Mouse (Mus musculus) brain, embryonic 14.5 days (tissue): Measurements from ENCODE around the gene Dpp7.

Experiments used
- CTCF ChIP-seq: fragments of 200-500 bp; IDR thresholded peaks from 2 replicates; pipeline ENCODE4 v1.5.1; 2012; ENCODE audit warnings: inconsistent platforms, mild to moderate bottlenecking, moderate library complexity, borderline replicate concordance; ENCODE audit not compliant: insufficient read depth, insufficient read length; ENCODE audit errors: extremely low read depth
- POLR2A ChIP-seq: fragments of 200-500 bp; IDR thresholded peaks from 2 replicates; pipeline ENCODE4 v1.6.1; 2012; ENCODE audit warnings: mild to moderate bottlenecking, inconsistent platforms, borderline replicate concordance; ENCODE audit not compliant: poor library complexity, insufficient read depth, insufficient read length, severe bottlenecking; ENCODE audit errors: extremely low read depth

DNA sequence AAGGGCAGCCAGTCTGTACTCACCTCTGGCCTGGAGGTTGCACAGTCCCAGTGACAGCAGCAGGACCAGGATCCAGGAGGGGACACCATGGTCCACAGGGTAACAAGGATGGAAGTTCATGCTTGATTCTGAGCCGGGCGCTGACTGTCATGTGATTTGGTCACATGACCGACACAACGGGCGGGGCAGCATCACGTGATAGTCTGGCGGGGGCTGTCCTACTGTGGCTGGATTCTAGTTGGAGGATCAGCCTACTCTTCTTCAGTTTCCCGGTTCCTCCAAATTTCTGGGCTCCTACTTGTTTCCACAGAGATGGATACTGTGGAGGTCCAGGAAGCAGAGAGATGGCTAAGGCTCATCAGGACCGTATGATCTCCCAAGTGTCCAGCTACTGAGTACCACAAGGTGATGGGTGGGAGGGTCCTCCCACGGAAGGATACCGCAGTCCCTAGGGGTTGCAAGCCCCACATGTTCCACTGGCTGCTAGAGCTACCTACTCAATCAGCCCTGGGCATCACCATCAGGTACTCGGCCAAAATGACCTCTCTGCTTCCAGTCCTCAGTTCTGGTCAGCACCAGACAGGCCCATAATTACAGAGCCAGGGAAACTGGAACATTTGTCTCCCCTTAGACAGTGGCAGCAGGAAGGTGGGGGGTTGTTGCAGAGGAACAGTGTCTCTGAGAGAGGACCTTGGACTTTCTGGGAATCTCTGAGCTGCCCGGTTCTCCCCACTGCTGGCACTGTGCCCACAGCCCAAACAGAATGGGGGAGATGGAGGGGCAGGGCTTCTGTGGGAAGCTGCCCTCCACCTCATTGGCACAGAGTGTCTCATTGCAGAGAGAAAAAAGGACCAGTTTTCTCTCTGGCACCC, at the start of gene Dpp7:
- TF ChIP-seq CTCF (no peak), POLR2A (peak; percentile 28; the same call in 1 of the 2 replicates)
